Mouse (Mus musculus): ENCODE measurements around the gene Zswim5. TPM values are rescaled to one million over a fixed set of nuclear protein-coding genes. Genes with fewer than 3 reads are reported as not detected.

The Zswim5 gene
- total RNA-seq, 1 experiment, result 2.5 TPM

- no peaks in the 10 kb centered on the region for H3K36me3 ChIP-seq (ENCODE audit: control insufficient read depth, insufficient read depth, low read length, poor library complexity, severe bottlenecking)
- TF ChIP-seq ZC3H11A (IDR thresholded peaks at IDR 0.05; ENCODE audit: borderline replicate concordance, low read depth, low read length) (no peak), CHD2 (IDR thresholded peaks at IDR 0.05; ENCODE audit: low read depth, low read length) (no peak), HCFC1 (IDR thresholded peaks at IDR 0.05; ENCODE audit: borderline replicate concordance, insufficient read depth, low read length) (no peak), ZNF384 (IDR thresholded peaks at IDR 0.05; ENCODE audit: low read depth, low read length) (no peak), MAFK (IDR thresholded peaks at IDR 0.05; ENCODE audit: insufficient read depth, low read depth, low read length) (no peak)
- H3K4me1 ChIP-seq (ENCODE audit: control insufficient read depth in 2 of 2, insufficient read depth in 2 of 2, low read length in 2 of 2, poor library complexity in 1 of 2), result no peaks in the 10 kb centered on the region; a peak in 1 of 4 replicates
- H3K4me3 ChIP-seq (ENCODE audit: insufficient read depth in 1 of 2, low read depth in 1 of 2, low read length in 2 of 2, poor library complexity in 1 of 2, severe bottlenecking in 1 of 2), result no peak overlapping the region
- no peaks in the 10 kb centered on the region for H3K9me3 ChIP-seq (ENCODE audit: control insufficient read depth, insufficient read depth, low read depth, low read length)
- in situ Hi-C loops (cut with MboI; ENCODE audit: low sequenced_read_pairs in 2 of 2, unreplicated experiment in 2 of 2), result no loop called here
- no peak overlapping the region for H3K9ac ChIP-seq (ENCODE audit: insufficient read depth, low read depth, low read length, poor library complexity, severe bottlenecking)
- H3K27ac ChIP-seq (ENCODE audit: insufficient read depth, low read depth, low read length, poor library complexity, severe bottlenecking), result no peak overlapping the region
- no peak for DNase-seq (ENCODE audit: low read depth, low spot score)
Observed at GRCm38 (mm10) chr4:116874595-116874994, 2.6 kb upstream of the Zswim5 start.

GRCm38 (mm10) chr4:116876630-116876994, 564 bp upstream of the Zswim5 start:
- no peaks in the 10 kb centered on the region; a peak in 1 of 4 replicates for H3K4me1 ChIP-seq (ENCODE audit: control insufficient read depth in 2 of 2, insufficient read depth in 2 of 2, low read length in 2 of 2, poor library complexity in 1 of 2)
- peak overlapping the region; percentile 93 to 98 for H3K4me3 ChIP-seq (ENCODE audit: insufficient read depth in 1 of 2, low read depth in 1 of 2, low read length in 2 of 2, poor library complexity in 1 of 2, severe bottlenecking in 1 of 2)
- peak overlapping the region; percentile 89 for H3K9ac ChIP-seq (ENCODE audit: insufficient read depth, low read depth, low read length, poor library complexity, severe bottlenecking)
- no peaks in the 10 kb centered on the region for H3K9me3 ChIP-seq (ENCODE audit: control insufficient read depth, insufficient read depth, low read depth, low read length)
- TF ChIP-seq CHD2 (IDR thresholded peaks at IDR 0.05; ENCODE audit: low read depth, low read length) (no peak), ZNF384 (IDR thresholded peaks at IDR 0.05; ENCODE audit: low read depth, low read length) (no peak), MAFK (IDR thresholded peaks at IDR 0.05; ENCODE audit: insufficient read depth, low read depth, low read length) (no peak), ZC3H11A (IDR thresholded peaks at IDR 0.05; ENCODE audit: borderline replicate concordance, low read depth, low read length) (no peak), HCFC1 (IDR thresholded peaks at IDR 0.05; ENCODE audit: borderline replicate concordance, insufficient read depth, low read length) (no peak)
- no peak overlapping the region for H3K27ac ChIP-seq (ENCODE audit: insufficient read depth, low read depth, low read length, poor library complexity, severe bottlenecking)
- H3K36me3 ChIP-seq (ENCODE audit: control insufficient read depth, insufficient read depth, low read length, poor library complexity, severe bottlenecking), result no peaks in the 10 kb centered on the region
- DNase-seq (ENCODE audit: low read depth, low spot score), result no peak
- in situ Hi-C loops (cut with MboI; ENCODE audit: low sequenced_read_pairs in 2 of 2, unreplicated experiment in 2 of 2), result no loop called here

GRCm38 (mm10) chr4:116877729-116878321, 649 bp downstream of the Zswim5 start:
- H3K4me1 ChIP-seq (ENCODE audit: control insufficient read depth in 2 of 2, insufficient read depth in 2 of 2, low read length in 2 of 2, poor library complexity in 1 of 2), result no peaks in the 10 kb centered on the region; a peak in 1 of 4 replicates
- H3K36me3 ChIP-seq (ENCODE audit: control insufficient read depth, insufficient read depth, low read length, poor library complexity, severe bottlenecking), result no peaks in the 10 kb centered on the region
- TF ChIP-seq ZNF384 (IDR thresholded peaks at IDR 0.05; ENCODE audit: low read depth, low read length) (no peak), HCFC1 (IDR thresholded peaks at IDR 0.05; ENCODE audit: borderline replicate concordance, insufficient read depth, low read length) (no peak), MAFK (IDR thresholded peaks at IDR 0.05; ENCODE audit: insufficient read depth, low read depth, low read length) (no peak), CHD2 (IDR thresholded peaks at IDR 0.05; ENCODE audit: low read depth, low read length) (no peak), ZC3H11A (IDR thresholded peaks at IDR 0.05; ENCODE audit: borderline replicate concordance, low read depth, low read length) (no peak)
- peak overlapping the region; percentile 93 to 98 for H3K4me3 ChIP-seq (ENCODE audit: insufficient read depth in 1 of 2, low read depth in 1 of 2, low read length in 2 of 2, poor library complexity in 1 of 2, severe bottlenecking in 1 of 2)
- no peak for DNase-seq (ENCODE audit: low read depth, low spot score)
- in situ Hi-C loops (cut with MboI; ENCODE audit: low sequenced_read_pairs in 2 of 2, unreplicated experiment in 2 of 2), result no loop called here
- H3K9ac ChIP-seq (ENCODE audit: insufficient read depth, low read depth, low read length, poor library complexity, severe bottlenecking), result peak overlapping the region; percentile 89
- no peaks in the 10 kb centered on the region for H3K9me3 ChIP-seq (ENCODE audit: control insufficient read depth, insufficient read depth, low read depth, low read length)
- H3K27ac ChIP-seq (ENCODE audit: insufficient read depth, low read depth, low read length, poor library complexity, severe bottlenecking), result no peak overlapping the region

- Histone ChIP-seq H3K4me1 (ENCODE audit: control insufficient read depth in 2 of 2, insufficient read depth in 2 of 2, low read length in 2 of 2, poor library complexity in 1 of 2) (no peaks in the 10 kb centered on the region; a peak in 1 of 4 replicates), H3K36me3 (ENCODE audit: control insufficient read depth, insufficient read depth, low read length, poor library complexity, severe bottlenecking) (no peaks in the 10 kb centered on the region), H3K27ac (ENCODE audit: insufficient read depth, low read depth, low read length, poor library complexity, severe bottlenecking) (no peak overlapping the region), H3K9me3 (ENCODE audit: control insufficient read depth, insufficient read depth, low read depth, low read length) (no peaks in the 10 kb centered on the region), H3K4me3 (ENCODE audit: insufficient read depth in 1 of 2, low read depth in 1 of 2, low read length in 2 of 2, poor library complexity in 1 of 2, severe bottlenecking in 1 of 2) (peak overlapping the region in 1 of 2 experiments; percentile 98; a peak in 2 of 4 replicates), H3K9ac (ENCODE audit: insufficient read depth, low read depth, low read length, poor library complexity, severe bottlenecking) (no peak overlapping the region)
- in situ Hi-C loops (cut with MboI; ENCODE audit: low sequenced_read_pairs in 2 of 2, unreplicated experiment in 2 of 2), result no loop called here
- TF ChIP-seq HCFC1 (IDR thresholded peaks at IDR 0.05; ENCODE audit: borderline replicate concordance, insufficient read depth, low read length) (no peak), ZC3H11A (IDR thresholded peaks at IDR 0.05; ENCODE audit: borderline replicate concordance, low read depth, low read length) (no peak), CHD2 (IDR thresholded peaks at IDR 0.05; ENCODE audit: low read depth, low read length) (no peak), ZNF384 (IDR thresholded peaks at IDR 0.05; ENCODE audit: low read depth, low read length) (no peak), MAFK (IDR thresholded peaks at IDR 0.05; ENCODE audit: insufficient read depth, low read depth, low read length) (no peak)
- DNase-seq (ENCODE audit: low read depth, low spot score), result no peak
Observed at GRCm38 (mm10) chr4:116878491-116878890, 1.3 kb downstream of the Zswim5 start.
